Mouse (Mus musculus) stomach, postnatal 0 days (tissue): ENCODE measurements around the gene Kif1c. TPM values are rescaled to one million over a fixed set of nuclear protein-coding genes. Genes with fewer than 3 reads are reported as not detected.

ENCODE experiments used
- ATAC-seq: fragments of 200-750 bp; cut with Nextera tagmentation; 2 replicates; pipeline ENCODE4 v1.8.0; 2017; ENCODE audit not compliant: low FRiP score, low TSS enrichment
- DNase-seq: peaks from one replicate; pipeline ENCODE4 v3.0.0-alpha.2; 2016; ENCODE audit warnings: low spot score
- H3K27ac ChIP-seq: fragments of 300-500 bp; sonication (generic); replicated peaks from 2 replicates; pipeline ENCODE4 v1.5.1; 2014; ENCODE audit warnings: mild to moderate bottlenecking, control low read depth
- H3K27me3 ChIP-seq: fragments of 300-500 bp; sonication (generic); 2 replicates; pipeline ENCODE4 v1.6.1; 2014; ENCODE audit warnings: low read length; ENCODE audit not compliant: control insufficient read depth, insufficient read depth
- H3K36me3 ChIP-seq: fragments of 300-500 bp; sonication (generic); 2 replicates; pipeline ENCODE4 v1.6.1; 2014; ENCODE audit warnings: low read length, mixed read lengths; ENCODE audit not compliant: control insufficient read depth, insufficient read depth
- H3K4me1 ChIP-seq: fragments of 300-500 bp; sonication (generic); replicated peaks from 2 replicates; pipeline ENCODE4 v1.6.1; 2014; ENCODE audit warnings: antibody characterized with exemption; ENCODE audit not compliant: control insufficient read depth, insufficient read depth
- H3K4me2 ChIP-seq: fragments of 300-500 bp; sonication (generic); replicated peaks from 2 replicates; pipeline ENCODE4 v1.6.1; 2014; ENCODE audit warnings: low read depth, mild to moderate bottlenecking, control low read depth, moderate library complexity
- H3K4me3 ChIP-seq: fragments of 300-500 bp; sonication (generic); 2 replicates; pipeline ENCODE4 v1.5.1; 2014; ENCODE audit warnings: low read depth, low read length, control low read depth
- H3K9ac ChIP-seq: fragments of 300-500 bp; sonication (generic); 2 replicates; pipeline ENCODE4 v1.6.1; 2014; ENCODE audit warnings: mild to moderate bottlenecking, low read length, control low read depth, mixed read lengths
- H3K9me3 ChIP-seq: fragments of 300-500 bp; sonication (generic); 2 replicates; pipeline ENCODE4 v1.6.1; 2016; ENCODE audit warnings: low read length; ENCODE audit not compliant: control insufficient read depth
- CTCF ChIP-seq: IDR thresholded peaks from 2 replicates; pipeline ENCODE4 v1.5.1; 2016; ENCODE audit warnings: antibody characterized with exemption, low read depth, mild to moderate bottlenecking, moderate library complexity
- EP300 ChIP-seq: optimal IDR thresholded peaks from 2 replicates; pipeline ENCODE3; 2016; ENCODE audit warnings: antibody characterized with exemption
- WGBS: fragments of 180-500 bp; shearing (Covaris S2); extraction: QIAGEN DNeasy Blood & Tissue Kit; methylation state at CpG from one replicate; pipeline ENCODE4 v1.1.7; 2014; 5-methylcytosine and 5-hydroxymethylcytosine counted together
- polyA plus RNA-seq: library from polyadenylated mRNA; unstranded; fragments of >200 nt; fragmentation: Nextera tagmentation; extraction: Ambion mirVana; gene quantifications from 2 replicates; pipeline ENCODE4 v1.2.1, GENCODE M21; 2015

Gene Kif1c
- polyA plus RNA-seq, 1 experiment from 2014 or later, result 4.7 TPM

DNA sequence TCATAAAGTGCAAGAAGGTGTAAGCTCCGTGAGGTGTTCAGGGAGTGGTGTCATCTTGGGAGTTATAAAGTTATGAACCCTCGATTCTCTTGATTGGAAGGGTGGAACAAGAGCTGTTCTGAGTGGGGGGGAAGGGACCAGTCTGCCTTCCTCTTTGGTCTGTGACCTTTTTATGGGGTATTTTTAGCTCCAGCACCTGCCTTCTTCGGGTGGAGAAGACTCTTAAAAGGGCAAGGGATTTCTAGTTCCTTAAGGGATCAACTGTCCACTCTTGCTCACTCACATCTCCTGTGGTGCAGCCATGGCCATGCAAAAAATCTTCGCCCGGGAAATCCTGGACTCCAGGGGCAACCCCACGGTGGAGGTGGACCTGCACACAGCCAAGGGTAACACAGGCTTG, 42.8 kb upstream of the Kif1c start:
- Histone ChIP-seq H3K36me3 (peaks cover 3% of the 10 kb centered on the region; the same call in 1 of the 2 replicates), H3K9ac (no peak overlapping the region), H3K9me3 (no peaks in the 10 kb centered on the region), H3K4me1 (peaks cover 5% of the 10 kb centered on the region; the same call in 1 of the 2 replicates), H3K27ac (no peak overlapping the region), H3K4me2 (no peak overlapping the region), H3K27me3 (no peaks in the 10 kb centered on the region), H3K4me3 (no peak overlapping the region)
- 59% methylated on average over 6 of the region's 6 CpGs for WGBS
- DNase-seq, result no peak
- ATAC-seq, result no peak
- TF ChIP-seq CTCF, result no peak
- TF ChIP-seq EP300, result no peak

DNA sequence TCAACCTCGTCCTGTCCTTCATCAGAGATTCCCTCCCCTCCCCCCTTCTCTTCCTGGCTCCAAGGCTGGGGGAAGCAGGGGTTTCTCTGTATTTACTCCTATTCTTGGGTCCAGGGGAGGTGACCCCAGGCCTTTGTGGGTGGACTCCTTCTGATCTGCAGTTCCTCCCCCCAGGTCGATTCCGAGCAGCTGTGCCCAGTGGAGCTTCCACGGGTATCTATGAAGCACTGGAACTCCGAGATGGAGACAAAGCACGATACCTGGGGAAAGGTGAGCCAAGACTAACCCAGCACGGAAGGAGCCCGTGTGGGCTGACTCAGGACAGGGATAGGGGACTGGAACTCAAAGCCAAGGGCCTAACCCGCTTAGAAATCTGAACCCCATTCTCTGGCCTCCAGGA, 42.4 kb upstream of the Kif1c start:
- Histone ChIP-seq H3K36me3 (peaks cover 3% of the 10 kb centered on the region), H3K27me3 (no peaks in the 10 kb centered on the region), H3K27ac (no peak overlapping the region), H3K9ac (no peak overlapping the region), H3K4me1 (peaks cover 5% of the 10 kb centered on the region; the same call in 1 of the 2 replicates), H3K4me2 (no peak overlapping the region), H3K4me3 (no peak overlapping the region), H3K9me3 (no peaks in the 10 kb centered on the region)
- no peak for TF ChIP-seq CTCF
- no peak for TF ChIP-seq EP300
- no peak for ATAC-seq
- no peak for DNase-seq
- 60% methylated on average over 9 of the region's 9 CpGs for WGBS

DNA sequence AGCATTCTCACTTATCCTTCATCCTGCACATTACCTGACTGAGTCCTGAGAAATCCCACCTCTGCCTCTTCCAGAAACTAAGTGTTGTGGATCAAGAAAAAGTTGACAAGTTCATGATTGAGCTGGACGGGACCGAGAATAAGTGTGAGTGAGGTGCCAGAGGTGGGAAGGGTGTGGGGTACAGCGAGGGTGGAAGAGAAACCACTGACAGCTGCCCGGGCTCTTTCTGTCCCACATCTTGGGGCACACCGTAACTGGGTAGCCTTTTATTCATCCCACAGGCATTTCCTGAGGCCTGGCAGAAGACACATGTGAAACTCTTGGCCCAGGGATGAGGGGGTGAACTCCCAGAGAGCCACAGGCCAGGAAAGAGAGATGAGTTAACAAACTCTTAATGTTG, 41.8 kb upstream of the Kif1c start:
- peaks cover 5% of the 10 kb centered on the region; the same call in 1 of the 2 replicates for H3K4me1 ChIP-seq
- ATAC-seq (no peak), DNase-seq (no peak)
- H3K4me2 ChIP-seq, result no peak overlapping the region
- 82% methylated on average over 5 of the region's 5 CpGs for WGBS
- no peak overlapping the region for H3K27ac ChIP-seq
- H3K4me3 ChIP-seq, result no peak overlapping the region
- H3K27me3 ChIP-seq, result no peaks in the 10 kb centered on the region
- no peak overlapping the region for H3K9ac ChIP-seq
- H3K9me3 ChIP-seq, result no peaks in the 10 kb centered on the region
- TF ChIP-seq CTCF (no peak), EP300 (no peak)
- peaks cover 4% of the 10 kb centered on the region for H3K36me3 ChIP-seq

- no peak overlapping the region for H3K9ac ChIP-seq
These were observed 41.4 kb upstream of the Kif1c start for GRCm38 (mm10) chr11:70658942-70659341.

GRCm38 (mm10) chr11:70660571-70660970, 39.8 kb upstream of the Kif1c start:
- DNase-seq (no peak), ATAC-seq (no peak)
- Histone ChIP-seq H3K4me3 (no peak overlapping the region), H3K9ac (no peak overlapping the region), H3K4me1 (peaks cover 5% of the 10 kb centered on the region; the same call in 1 of the 2 replicates), H3K27me3 (no peaks in the 10 kb centered on the region), H3K36me3 (peaks cover 14% of the 10 kb centered on the region), H3K4me2 (no peak overlapping the region), H3K9me3 (no peaks in the 10 kb centered on the region), H3K27ac (no peak overlapping the region)
- WGBS, result 81% methylated on average over 8 of the region's 8 CpGs
- TF ChIP-seq CTCF (no peak), EP300 (no peak)

More at GRCm38 (mm10) chr11:70658942-70659341, 41.4 kb upstream of the Kif1c start:
- DNase-seq, result no peak
- Histone ChIP-seq H3K9me3 (no peaks in the 10 kb centered on the region), H3K27me3 (no peaks in the 10 kb centered on the region), H3K4me2 (no peak overlapping the region), H3K36me3 (peaks cover 8% of the 10 kb centered on the region), H3K27ac (no peak overlapping the region), H3K4me3 (no peak overlapping the region), H3K4me1 (peaks cover 5% of the 10 kb centered on the region; the same call in 1 of the 2 replicates)
- no peak for ATAC-seq
- WGBS, result 61% methylated on average over 8 of the region's 8 CpGs
- TF ChIP-seq CTCF (no peak), EP300 (no peak)

DNA sequence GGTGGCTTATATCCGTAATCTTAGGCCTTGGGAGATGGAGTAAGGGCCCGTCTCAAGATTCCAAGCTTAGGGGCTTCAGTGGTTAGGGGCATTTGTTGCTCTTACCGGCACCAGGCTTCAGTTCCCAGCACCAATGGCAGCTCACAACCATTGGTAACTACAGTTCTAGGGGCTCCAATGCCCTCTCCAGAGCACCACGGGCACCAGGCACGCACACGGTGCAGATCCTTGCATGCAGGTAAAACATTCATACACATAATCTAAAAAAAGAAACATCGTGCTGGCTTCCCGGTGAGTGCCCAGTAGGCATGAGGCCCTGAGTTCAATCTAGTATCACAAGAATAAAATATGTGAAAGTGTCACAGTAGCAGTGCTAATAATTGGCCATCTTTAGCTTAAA, 37.2 kb upstream of the Kif1c start:
- no peak for TF ChIP-seq EP300
- TF ChIP-seq CTCF, result no peak
- ATAC-seq, result no peak
- peaks cover 17% of the 10 kb centered on the region for H3K36me3 ChIP-seq
- 90% methylated on average over 8 of the region's 8 CpGs for WGBS
- H3K9me3 ChIP-seq, result no peaks in the 10 kb centered on the region
- no peak overlapping the region for H3K4me3 ChIP-seq
- H3K27me3 ChIP-seq, result no peaks in the 10 kb centered on the region
- no peak overlapping the region for H3K27ac ChIP-seq
- DNase-seq, result no peak
- H3K9ac ChIP-seq, result no peak overlapping the region
- no peak overlapping the region for H3K4me2 ChIP-seq
- H3K4me1 ChIP-seq, result 0 out of 2 replicates have a peak, but pooled peaks cover 4% of the 10 kb centered on the region
